Mouse (Mus musculus) spleen, adult 2 months (tissue): ENCODE data around the gene Srrd. TPM values are rescaled to one million over a fixed set of nuclear protein-coding genes. Genes with fewer than 3 reads are reported as not detected.

Source experiments
- DNase-seq, 2 experiments: peaks; one replicate each; pipeline versions ENCODE4 v3.0.0 to v3.0.0-alpha.2; 2012 to 2021; ENCODE audit warnings: low spot score in 2 of 2, low read depth in 1 of 2
- H3K27ac ChIP-seq: fragments of 200-500 bp; 2 replicates; pipeline ENCODE4 v1.5.1; 2012; ENCODE audit warnings: low read length, inconsistent platforms; ENCODE audit not compliant: insufficient read depth
- H3K27me3 ChIP-seq: fragments of 200-500 bp; 2 replicates; pipeline ENCODE4 v1.6.1; 2012; ENCODE audit warnings: mild to moderate bottlenecking, moderate library complexity, low read length, inconsistent platforms; ENCODE audit not compliant: control insufficient read depth, insufficient read depth
- H3K36me3 ChIP-seq: fragments of 200-500 bp; 2 replicates; pipeline ENCODE4 v1.6.1; 2012; ENCODE audit warnings: mild to moderate bottlenecking, low read length, inconsistent platforms; ENCODE audit not compliant: control insufficient read depth, insufficient read depth
- H3K4me1 ChIP-seq: fragments of 200-500 bp; 2 replicates; pipeline ENCODE4 v1.6.1; 2011; ENCODE audit warnings: inconsistent platforms; ENCODE audit not compliant: control insufficient read depth, insufficient read depth, insufficient read length
- H3K4me3 ChIP-seq: fragments of 200-500 bp; 2 replicates; pipeline ENCODE4 v1.5.1; 2011; ENCODE audit warnings: mild to moderate bottlenecking, inconsistent platforms; ENCODE audit not compliant: insufficient read depth, insufficient read length; ENCODE audit errors: extremely low read depth
- CTCF ChIP-seq: fragments of 200-500 bp; IDR thresholded peaks from 2 replicates; pipeline ENCODE4 v1.5.1; 2011; ENCODE audit warnings: mild to moderate bottlenecking, inconsistent platforms; ENCODE audit not compliant: insufficient read depth, insufficient read length, insufficient replicate concordance; ENCODE audit errors: extremely low read depth
- POLR2A ChIP-seq: fragments of 200-500 bp; IDR thresholded peaks from 2 replicates; pipeline ENCODE4 v1.6.1; 2011; ENCODE audit warnings: low read depth, low read length, inconsistent platforms
- WGBS: fragments of 180-500 bp; shearing (Covaris S2); methylation state at CpG from one replicate; pipeline ENCODE4 v1.1.7; 2018; 5-methylcytosine and 5-hydroxymethylcytosine counted together
- polyA plus RNA-seq: library from polyadenylated mRNA; depleted of rRNA; stranded (reverse); fragments of >200 nt; gene quantifications from 2 replicates; pipeline ENCODE4 v1.2.3, GENCODE M21; 2012

Srrd gene
- polyA plus RNA-seq, 1 experiment, result 30.8 TPM

GRCm38 (mm10) chr5:112370236-112370813 lies 27.5 kb upstream of the Srrd start:
- Histone ChIP-seq H3K4me3 (no peak overlapping the region), H3K36me3 (peaks cover 4% of the 10 kb centered on the region), H3K27ac (no peak overlapping the region), H3K27me3 (no peaks in the 10 kb centered on the region), H3K4me1 (peaks cover 18% of the 10 kb centered on the region)
- TF ChIP-seq POLR2A, result no peak
- DNase-seq, result no peak
- WGBS, result 95% methylated on average over 12 of the region's 12 CpGs

GRCm38 (mm10) chr5:112369326-112369725 lies 26.5 kb upstream of the Srrd start:
- 28% methylated on average over 13 of the region's 13 CpGs for WGBS
- Histone ChIP-seq H3K4me1 (peaks cover 18% of the 10 kb centered on the region), H3K27ac (peak overlapping the region; percentile 30; the same call in 1 of the 2 replicates), H3K4me3 (no peak overlapping the region), H3K27me3 (no peaks in the 10 kb centered on the region), H3K36me3 (peaks cover 6% of the 10 kb centered on the region)
- DNase-seq, result no peak
- TF ChIP-seq CTCF (no peak), POLR2A (no peak)

- H3K27ac ChIP-seq, result 0 out of 2 replicates have a peak overlapping the region, but pooled peaks have one; percentile 11
Measured at GRCm38 (mm10) chr5:112368666-112369065, 25.8 kb upstream of the Srrd start.

DNA sequence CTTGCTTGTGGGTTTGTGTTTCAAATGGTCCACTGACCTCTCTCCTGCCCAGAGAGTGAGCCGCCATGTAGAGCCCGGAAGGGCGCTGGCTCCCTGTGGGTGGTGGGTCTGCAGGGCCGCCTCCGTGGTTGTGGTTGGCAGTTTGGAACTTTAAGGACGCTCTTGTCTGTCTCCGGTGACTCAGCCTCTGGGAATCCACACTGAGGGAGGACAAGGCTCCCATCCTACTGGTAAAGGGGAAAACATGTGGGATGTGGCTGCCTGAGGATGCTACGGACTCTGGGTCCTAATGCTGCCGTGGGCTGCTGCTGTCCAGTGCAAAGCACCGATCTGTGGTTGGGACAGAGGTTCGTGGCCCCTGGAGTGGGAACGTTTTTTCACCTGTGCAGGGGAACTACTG lies 25.1 kb upstream of the Srrd start:
- no peak overlapping the region for H3K4me3 ChIP-seq
- no peak overlapping the region for H3K27ac ChIP-seq
- H3K27me3 ChIP-seq, result no peaks in the 10 kb centered on the region
- TF ChIP-seq CTCF (no peak), POLR2A (no peak)
- no peak for DNase-seq
- WGBS, result 51% methylated on average over 12 of the region's 12 CpGs
- H3K4me1 ChIP-seq, result peaks cover 18% of the 10 kb centered on the region
- peaks cover 8% of the 10 kb centered on the region for H3K36me3 ChIP-seq

More at GRCm38 (mm10) chr5:112368666-112369065, 25.8 kb upstream of the Srrd start:
- DNase-seq, result no peak
- Histone ChIP-seq H3K27me3 (no peaks in the 10 kb centered on the region), H3K36me3 (peaks cover 8% of the 10 kb centered on the region), H3K4me1 (peaks cover 18% of the 10 kb centered on the region), H3K4me3 (no peak overlapping the region)
- WGBS, result 42% methylated on average over 10 of the region's 10 CpGs
- TF ChIP-seq POLR2A (no peak), CTCF (no peak)

DNA sequence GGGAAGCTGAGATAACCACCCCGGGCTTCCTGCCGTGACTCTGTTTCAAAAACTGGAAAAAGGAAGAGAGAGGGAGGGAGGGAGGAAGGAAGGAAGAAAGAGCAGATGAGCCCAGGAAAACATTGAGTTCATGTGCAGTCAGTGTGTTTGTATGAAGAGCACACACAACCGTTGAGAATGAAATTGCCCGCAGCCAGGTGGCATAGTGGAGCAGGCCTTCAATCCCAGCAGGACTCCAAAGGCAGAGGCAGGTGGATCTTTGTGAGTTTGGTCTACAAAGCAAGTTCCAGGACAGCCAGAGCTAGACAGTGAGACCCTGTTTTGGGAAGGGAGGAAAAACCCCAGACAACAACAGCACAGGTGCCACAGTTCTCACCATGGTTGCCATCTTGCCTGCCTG lies 24.5 kb upstream of the Srrd start:
- DNase-seq, result no peak
- Histone ChIP-seq H3K27ac (no peak overlapping the region), H3K4me1 (peaks cover 18% of the 10 kb centered on the region), H3K4me3 (no peak overlapping the region), H3K36me3 (peaks cover 8% of the 10 kb centered on the region), H3K27me3 (no peaks in the 10 kb centered on the region)
- TF ChIP-seq POLR2A, result no peak
- WGBS, result 81% methylated on average over 4 of the region's 4 CpGs

- H3K4me3 ChIP-seq, result no peak overlapping the region
- H3K27ac ChIP-seq, result no peak overlapping the region
- no peaks in the 10 kb centered on the region for H3K27me3 ChIP-seq
- no peak for TF ChIP-seq CTCF
- no peak for TF ChIP-seq POLR2A
- DNase-seq, result no peak
- 93% methylated on average over 6 of the region's 6 CpGs for WGBS
- H3K36me3 ChIP-seq, result peaks cover 10% of the 10 kb centered on the region
- H3K4me1 ChIP-seq, result peaks cover 18% of the 10 kb centered on the region
Measured at GRCm38 (mm10) chr5:112366879-112367278, 24.0 kb upstream of the Srrd start.

GRCm38 (mm10) chr5:112364184-112364797 lies 21.5 kb upstream of the Srrd start:
- DNase-seq, result no peak
- WGBS, result 90% methylated on average over 10 of the region's 10 CpGs
- H3K27me3 ChIP-seq, result no peaks in the 10 kb centered on the region
- peaks cover 7% of the 10 kb centered on the region for H3K36me3 ChIP-seq
- H3K4me3 ChIP-seq, result no peak overlapping the region
- TF ChIP-seq CTCF (no peak), POLR2A (no peak)
- H3K27ac ChIP-seq, result no peak overlapping the region
- peaks cover 12% of the 10 kb centered on the region for H3K4me1 ChIP-seq
